Mouse (Mus musculus): ENCODE measurements around the gene Gabrg3.

Gabrg3 gene

DNA sequence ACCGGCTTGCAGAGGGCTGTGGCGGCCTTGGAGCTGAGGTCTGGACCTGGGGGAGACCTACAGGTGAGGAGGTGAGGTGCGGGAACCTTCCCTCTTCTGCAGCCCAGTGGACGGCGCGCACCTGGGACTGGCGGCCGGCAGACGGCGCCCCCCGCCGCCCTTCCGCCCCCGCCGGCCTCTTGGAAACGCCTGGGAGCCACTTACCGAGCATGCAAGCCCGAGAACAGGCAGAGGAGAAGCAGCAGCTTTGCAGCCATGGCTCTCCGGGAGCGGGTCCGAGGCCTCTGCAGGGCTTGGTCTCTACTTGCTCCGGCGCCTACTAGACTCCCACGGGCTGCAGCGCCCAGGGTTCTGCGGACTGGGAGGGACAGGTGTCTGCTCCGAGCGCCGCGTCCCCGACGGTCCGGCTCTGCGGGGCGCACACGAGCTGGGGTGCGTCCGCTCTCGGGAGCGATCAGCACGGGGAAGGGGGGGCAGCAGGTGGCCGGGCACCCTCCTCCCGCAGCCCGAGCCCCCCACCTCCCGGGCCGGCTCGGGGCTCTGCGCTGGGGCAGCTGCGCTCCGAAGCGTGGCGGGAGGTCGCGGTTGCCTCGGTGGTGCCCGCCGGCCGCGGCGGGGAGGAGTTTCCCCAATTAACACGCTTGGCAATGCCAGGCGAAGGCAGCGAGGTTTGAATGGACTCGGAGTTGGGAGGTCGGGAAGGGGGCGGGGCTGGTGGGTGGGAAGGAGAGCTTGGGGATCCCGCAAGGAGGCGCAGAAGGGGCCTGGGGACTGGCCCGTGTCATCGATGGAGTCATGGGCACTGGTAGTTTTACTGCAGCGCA is at the start of gene Gabrg3:
Gene Gabrg3, minus strand, starts transcription at position 672 of the 824 bp plus-strand sequence.
- no peak for DNase-seq (ENCODE audit: low read depth, low spot score)

DNA sequence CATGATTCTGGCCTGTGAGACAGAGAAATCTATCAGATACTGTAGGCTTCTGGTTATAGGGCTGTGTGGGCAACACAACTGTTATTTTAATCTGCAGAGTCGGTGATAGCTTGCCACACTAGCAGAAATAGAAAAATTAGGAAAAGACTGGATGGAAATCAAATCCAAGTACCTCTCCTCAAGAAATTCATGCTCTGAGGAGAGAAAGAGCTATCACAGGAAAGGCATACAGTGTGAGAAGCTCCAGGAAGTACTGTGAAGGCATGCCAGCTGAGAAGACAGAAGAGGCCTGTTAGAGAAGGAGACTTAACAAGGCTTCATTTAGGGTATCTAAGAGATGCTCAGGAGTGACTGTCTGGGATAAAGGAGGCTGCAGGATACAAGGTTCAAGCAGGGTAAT is 35.7 kb upstream of the Gabrg3 start:
- no peak for DNase-seq (ENCODE audit: low read depth, low spot score)

DNA sequence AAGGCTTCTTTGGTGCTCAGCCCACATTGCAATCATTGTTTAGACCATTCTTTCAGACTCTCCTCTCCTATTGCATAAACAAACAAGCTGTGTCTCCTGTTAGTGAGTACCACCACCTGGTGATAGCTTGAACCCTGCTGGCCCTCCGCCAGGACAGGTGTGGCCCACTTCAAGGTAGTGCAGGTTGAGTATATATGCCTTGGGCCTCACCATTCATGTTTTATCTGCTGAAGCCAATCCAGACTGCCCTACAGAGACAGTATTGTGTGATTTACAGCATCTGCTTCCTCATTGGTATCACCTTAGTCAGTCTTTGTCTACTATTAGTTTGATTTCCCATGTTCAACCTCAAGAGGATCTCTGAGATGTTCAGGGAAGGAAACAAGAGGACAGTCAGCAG is 34.1 kb upstream of the Gabrg3 start:
- DNase-seq (ENCODE audit: low read depth, low spot score) = no peak

DNA sequence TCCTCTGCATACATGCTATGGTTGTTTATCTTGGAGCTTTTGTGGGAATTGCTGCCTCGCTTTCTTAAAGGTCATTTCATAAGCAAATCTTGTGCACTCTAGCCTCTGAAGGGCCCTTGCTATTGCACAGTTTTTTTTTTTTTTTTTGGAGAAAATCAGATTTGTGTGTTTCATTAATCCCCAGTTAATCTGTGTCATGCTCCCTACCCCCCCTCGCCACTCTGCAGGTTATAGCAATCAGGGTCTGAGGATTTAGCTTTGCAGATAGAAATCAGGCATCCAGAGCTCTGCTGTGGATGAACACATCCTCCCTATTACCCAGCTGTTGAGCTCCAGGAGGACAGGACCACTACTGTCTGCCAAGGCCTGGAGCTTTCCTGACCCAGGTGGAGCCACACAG is 32.4 kb upstream of the Gabrg3 start, which contains the start of gene Gabrb3:
Gene Gabrb3, plus strand, starts transcription at position 301 of the 400 bp plus-strand sequence.
- DNase-seq (ENCODE audit: low read depth, low spot score) = peak; percentile 36

DNA sequence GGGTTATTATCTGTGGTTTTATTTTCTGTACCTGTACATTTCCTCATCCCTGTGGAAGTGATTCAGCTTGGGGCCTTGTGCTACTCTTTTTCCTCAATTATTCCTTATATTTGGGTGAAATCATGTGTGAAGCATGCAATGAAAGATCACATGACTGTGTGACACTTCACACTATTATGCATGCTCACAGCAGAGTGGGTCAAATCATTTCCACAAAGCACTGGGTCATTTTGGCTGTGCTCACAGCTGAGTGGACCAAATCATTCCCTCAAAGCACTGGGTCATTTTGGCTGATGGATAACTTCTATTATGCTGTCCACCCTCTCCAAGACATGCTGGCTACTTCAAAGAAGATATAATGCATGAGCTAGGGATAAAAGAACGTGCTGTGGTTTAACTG is 25.9 kb upstream of the Gabrg3 start:
- DNase-seq (ENCODE audit: low read depth, low spot score) = no peak

DNA sequence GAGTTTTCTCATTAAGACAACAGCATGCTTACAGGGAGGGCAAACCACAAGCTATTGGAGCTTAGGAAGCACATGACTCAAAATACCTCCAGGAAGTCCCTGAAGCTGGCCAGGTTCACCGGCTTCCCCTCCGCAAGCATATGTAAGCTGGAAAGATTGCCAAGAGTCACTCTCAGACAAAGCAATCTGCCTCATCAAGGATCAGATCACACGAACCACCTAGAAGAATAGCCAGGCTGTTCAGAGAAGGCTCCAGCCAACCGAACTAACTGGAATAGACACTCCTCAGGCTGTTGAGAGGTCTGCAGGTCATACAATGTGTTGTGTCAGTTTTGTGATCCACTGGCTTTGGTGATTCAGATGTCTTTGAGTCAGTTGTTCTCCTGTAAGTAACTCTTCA is 24.2 kb upstream of the Gabrg3 start:
- DNase-seq (ENCODE audit: low read depth, low spot score) = no peak

DNA sequence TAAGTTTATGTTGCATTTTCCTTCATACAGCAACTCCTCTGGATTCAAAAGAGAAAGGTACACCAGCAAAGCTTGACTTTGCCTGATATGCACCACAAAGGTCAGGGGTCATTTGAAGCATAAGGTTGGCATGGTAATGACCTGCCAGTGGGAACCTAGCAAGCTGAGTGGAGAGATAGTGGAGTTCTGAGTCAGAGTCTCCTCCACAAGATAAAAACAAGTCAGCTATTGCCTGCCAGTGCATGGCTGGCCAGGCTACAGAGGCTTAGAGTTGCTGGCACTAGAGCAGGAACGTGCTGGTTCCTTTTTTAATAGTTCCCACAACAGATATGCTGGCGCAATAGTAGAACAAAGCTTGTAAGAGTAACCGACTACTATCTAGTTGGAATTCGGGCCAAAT is 6.6 kb upstream of the Gabrg3 start:
- DNase-seq (ENCODE audit: low read depth, low spot score) = no peak

DNA sequence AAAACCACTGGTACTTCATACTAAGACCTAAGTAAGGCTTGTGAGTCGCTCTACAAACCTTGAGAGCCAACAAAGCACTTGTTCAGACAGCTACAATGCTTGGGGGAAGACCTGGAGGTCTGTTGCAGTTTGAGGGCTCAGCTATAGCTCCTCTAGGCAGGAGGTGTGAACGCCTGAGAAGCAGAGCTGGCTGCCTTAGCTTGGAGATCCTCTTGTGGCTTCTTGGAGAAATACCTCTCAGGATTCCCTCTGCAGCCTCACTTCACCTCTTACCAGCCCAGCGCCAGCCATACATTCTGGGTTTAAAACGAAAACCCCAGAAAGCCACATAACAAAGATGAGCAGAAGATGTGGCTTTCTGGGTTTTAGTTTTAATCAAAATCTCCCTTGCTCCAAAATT is 3.1 kb upstream of the Gabrg3 start:
- DNase-seq (ENCODE audit: low read depth, low spot score) = no peak

DNA sequence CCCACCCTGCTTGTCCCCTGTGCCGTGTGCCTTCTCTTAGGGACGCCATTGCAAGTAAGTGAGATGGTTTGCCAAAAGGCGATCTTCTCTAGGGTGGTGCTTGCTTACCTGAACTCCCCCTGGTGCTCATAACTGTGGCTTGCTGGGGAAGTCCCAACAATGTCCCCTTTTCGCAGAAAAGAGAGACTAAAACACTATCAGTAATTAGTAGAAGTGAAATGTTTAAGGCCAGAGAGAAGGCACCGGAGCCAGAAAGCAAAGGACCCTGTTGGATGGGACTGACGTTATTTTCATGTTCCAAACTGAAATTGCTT is 310 bp upstream of the Gabrg3 start:
- DNase-seq (ENCODE audit: low read depth, low spot score) = no peak

DNA sequence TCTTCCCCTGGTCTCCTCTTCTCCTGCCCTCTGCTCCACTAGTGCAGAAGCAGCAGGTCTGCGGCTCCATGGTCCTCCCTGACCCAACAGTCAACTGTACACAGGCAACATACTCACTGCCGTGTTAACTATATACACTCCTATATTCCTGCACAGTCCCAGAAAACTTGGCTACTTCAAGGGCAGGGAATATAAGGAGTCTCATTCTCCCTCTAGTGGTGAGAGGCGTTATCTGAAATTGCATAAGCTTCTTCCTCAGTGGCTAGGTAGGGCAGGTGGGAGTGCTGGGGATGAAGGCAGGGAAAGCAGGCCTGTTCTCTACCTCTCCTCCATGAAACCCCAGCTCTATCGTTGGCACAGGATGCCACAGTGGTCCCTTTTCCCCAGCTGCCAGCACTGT is 2.9 kb downstream of the Gabrg3 start:
- DNase-seq (ENCODE audit: low read depth, low spot score) = no peak

DNA sequence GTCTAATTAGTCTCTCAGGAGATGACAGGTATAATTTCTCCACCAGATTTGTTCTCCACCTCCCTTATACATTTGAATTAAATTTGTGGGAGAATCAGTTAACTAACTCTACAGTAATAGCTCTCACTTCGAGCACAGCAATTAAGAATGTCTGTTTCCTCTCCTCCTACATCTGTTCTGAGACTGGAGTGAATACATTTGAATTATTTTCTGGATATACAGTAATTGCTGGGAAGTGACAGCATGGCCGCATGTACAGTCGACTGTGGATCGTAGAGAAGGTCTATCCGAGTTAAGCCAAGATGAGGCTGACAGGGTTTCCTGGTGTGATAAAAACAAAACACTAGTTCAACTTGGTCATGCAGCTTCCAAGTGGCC is 21.0 kb downstream of the Gabrg3 start:
- DNase-seq (ENCODE audit: low read depth, low spot score) = no peak

DNA sequence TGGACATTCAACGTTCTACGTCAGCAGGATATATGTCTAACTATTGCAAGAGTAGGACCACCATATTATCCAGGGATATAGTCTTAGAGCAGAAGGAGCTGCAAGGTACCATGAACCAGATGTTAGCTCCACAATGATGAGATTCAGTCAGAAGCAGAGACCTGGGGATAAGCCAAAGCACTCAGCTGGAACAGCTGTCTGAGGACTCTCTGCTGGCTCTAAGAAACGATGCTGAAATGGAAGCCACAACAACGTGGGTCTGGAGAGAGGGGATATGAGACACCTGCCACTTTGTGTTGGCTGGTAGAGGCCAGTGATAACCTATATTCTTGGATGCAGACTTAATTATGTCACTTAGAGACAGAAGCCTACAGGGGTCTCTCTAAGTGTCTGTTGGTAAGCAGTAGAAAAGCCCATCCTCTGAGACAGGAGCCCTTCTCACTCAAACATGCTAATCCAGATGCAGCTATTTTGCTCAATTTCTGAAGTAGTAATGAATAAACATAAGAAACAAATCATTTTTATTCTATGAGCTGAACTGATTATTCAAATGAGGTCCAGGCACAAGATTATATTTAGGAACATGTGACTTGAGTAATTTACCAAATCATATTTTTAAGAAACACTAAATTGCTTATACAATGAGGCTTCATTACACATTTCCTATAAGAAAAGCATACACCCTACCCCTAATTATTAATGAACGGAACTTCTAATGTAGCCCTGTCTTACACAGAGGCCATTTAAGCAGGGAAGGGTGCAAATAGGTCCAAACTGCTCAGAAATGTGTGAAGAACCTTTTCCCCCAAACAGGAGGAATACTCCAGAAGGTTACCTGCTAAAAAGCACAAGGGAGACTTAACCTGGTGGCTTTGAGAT is 21.6 kb downstream of the Gabrg3 start:
- DNase-seq (ENCODE audit: low read depth, low spot score) = no peak

DNA sequence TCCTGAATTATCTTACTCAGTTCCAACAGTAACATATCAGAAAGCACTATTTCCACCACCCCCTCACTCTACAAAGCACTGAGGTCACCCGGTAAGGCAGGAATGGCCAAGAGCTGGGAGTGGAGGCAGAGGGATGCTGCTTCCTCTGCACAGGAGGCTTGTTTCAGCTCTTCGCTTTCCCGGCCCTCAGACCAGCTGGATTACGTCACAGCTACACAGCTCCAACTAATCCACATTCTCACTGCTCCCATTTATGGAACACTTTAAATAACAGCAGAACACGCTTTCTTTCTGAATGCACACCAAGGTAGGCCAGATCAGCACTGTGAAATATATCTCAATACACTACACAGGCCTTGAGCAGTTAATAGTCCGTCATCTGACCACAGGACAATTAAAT is 23.2 kb downstream of the Gabrg3 start:
- no peak for DNase-seq (ENCODE audit: low read depth, low spot score)

DNA sequence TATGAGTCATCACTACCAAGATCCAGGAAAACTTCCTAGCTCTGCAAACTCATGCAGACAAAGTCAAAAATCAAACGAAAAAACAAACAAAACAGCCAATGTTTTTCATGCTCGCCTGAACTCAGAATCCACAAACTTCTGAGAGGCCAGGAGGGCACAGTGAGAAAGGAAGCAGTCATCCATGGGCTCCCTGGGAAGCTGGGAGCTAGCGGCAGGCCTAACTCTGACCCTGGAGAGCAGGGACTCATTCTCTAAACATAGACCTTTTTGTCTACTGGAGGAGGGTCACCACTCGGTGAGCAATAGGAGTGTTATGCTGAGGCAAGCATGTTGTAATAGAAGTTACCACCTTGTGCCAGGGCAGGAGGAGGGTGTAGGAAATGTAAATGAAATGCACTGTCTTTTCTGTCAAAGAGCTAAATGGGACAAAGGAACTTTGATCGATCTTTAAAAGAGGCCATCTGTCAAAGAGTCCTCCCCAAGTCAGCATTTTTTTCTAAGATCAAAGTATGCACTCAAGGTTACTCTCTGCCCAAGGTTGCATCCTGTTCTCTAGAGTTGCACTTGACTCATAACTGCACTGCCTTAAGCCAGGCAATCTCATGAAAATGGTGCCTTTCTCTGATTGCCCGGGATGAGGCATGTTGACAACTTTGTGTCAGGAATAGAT is 29.0 kb downstream of the Gabrg3 start:
- DNase-seq (ENCODE audit: low read depth, low spot score) = no peak

DNA sequence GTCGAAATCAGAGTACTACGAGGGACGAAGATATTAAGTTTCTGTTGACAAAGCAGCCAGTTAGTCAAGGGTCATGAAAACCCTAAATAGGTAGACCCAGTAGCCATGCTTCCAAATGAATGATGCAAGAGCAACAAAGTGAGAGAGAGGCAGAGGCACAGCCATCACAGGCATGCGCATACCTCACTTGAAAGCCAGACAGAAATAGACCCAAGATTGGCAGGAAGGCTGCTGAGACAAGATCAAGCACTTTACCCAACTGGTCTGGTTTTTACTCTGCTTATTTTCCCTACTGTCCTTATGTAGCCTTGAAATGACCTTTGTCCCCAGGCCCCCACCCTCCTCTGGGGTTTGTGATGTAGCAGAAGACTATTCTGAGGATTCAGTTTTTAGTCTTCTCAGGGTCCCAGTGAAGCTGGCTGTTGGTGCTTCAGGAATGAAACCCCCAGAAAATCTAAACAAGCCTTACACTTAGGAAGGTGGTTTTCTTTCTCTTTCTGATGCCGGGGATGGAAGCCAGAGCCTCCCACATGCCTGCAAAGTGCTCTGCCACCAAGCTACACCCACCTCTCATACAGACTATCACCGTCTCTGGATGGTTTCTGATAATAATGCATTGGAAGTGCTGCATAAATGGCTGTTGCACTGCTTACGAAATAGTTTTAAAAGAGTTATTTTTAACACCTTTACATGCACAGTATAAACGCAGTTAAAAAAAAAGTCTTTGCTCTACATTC is 30.3 kb downstream of the Gabrg3 start:
- no peak for DNase-seq (ENCODE audit: low read depth, low spot score)

DNA sequence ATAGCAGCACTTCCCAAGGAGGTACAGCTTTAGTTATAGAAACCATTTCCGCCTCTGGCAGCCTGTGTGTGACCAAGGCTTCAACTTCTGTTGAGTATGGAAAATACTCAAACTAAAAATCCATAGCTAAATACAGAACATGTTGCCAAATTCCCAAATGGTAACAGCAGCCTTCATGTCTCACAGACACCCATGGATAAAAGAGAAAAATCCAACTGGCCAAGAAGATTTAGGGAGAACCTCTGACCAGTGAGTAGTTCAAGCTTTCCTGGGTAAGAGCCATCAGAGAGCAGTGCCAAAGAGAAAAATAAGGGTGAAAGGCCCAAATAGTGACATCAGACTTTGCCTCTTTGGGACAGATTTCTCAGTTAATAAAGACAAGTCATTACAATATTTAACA is 38.2 kb downstream of the Gabrg3 start:
- DNase-seq (ENCODE audit: low read depth, low spot score) = no peak

DNA sequence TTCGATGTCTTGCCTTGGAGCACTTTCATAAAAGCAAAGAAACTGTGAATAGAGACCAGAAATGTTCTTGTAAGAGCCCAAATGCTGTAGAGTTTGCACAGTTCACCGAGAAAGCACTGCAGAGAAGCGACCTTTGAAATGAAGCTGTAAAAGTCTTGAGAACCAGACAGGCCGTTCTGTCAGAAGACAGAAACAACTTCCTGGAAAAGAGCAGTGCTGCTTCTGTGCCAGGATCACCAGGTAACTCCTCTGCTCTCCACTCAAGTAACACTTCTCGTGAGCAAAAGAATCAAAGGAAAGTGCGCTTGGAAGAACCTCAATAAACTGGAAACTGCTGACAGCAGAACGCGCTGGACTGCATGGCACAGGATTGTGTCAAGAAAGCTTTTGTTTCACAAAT is 45.1 kb downstream of the Gabrg3 start:
- no peak for DNase-seq (ENCODE audit: low read depth, low spot score)

DNA sequence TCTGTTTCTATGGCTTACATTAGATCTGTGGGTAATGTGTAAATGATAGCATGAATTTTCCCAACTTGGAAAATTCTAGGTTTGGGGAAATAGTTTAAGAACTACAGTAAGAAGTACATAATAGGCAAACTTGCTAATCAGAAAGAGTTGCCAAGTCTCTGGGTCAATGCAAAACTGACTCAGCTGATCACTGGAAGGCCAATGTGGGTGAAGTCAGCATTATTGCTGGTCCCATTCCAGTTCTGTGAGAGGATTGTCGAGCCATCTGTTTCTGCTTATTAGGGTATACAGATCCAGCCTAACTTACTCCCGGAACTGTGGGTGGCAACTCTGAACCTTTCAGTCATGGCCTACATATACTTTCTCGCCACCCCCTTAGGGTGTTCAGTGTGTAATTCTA is 55.8 kb downstream of the Gabrg3 start:
- DNase-seq (ENCODE audit: low read depth, low spot score) = no peak

DNA sequence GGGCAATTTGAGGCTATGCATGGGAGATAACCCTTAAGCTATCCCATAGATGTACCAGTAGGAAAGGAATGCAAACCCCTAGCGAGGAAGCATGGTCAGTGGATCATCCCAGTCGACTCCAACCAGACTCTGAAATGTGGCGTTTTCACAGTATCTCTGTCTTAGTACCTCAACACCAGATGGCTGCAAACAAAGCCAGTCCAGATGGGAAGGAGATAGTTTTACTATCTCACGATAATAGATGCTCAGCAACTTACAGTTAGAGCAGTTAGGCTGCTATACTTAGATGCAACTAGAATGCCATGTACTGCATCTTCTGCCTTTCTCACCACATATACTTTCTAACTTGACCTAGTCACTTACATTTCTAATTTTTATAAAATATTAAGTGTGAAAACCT is 56.7 kb downstream of the Gabrg3 start:
- no peak for DNase-seq (ENCODE audit: low read depth, low spot score)

DNA sequence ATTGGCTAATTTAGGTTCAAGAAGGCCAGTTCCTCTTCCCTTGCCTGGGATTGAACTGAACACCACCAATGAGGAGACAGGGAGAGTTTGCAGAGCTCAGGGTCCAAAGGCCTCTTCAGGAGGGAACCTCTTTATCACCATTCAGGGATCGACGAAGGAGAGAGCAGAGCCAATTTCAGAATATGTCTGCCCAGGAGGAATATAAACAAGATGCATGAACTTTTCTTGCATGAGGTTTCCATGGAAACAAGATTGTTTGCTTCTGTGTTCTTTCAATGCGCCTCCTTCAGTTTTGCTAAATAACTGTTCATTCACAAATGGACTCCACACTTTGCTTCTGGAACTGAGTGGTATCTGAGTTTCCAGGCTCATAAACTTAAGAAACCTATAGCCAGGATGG is 62.5 kb downstream of the Gabrg3 start:
- no peak for DNase-seq (ENCODE audit: low read depth, low spot score)

DNA sequence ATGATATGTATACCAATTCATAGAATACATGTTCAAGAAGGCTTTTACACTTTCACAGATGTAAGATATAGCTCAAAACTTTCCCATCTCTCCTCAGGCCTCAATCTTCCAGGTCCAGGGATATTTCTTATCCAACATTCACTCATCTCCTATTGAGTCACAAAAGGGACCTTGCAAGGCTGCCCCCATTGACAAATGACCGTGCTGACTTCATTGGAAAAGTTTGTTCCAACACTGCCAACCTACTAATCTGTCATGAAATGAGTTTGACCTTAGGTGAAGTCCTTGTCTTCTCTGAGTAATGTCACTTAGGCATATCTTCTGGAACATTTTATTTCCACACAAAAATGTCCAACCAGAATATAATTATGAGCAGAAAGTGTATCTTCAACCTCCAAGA is 64.9 kb downstream of the Gabrg3 start:
- no peak for DNase-seq (ENCODE audit: low read depth, low spot score)

DNA sequence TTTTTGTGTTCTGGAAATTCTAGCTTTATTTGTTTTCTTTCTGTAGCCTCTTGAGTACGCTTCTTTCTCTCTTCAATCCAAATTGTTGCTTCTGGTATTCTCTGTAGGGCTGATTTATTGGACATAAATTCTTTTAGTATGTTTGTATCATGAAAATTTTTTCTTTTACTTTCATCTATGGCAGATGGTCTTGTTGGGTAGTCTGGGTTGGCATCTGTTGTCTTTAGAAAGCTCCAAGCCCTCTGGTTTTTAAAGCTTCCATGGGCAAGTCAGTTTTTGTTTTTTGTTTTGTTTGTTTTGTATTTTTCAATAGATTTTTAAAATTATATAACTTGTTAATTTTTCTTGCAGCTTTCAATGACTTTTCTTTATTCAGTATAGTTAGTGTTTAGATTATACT is 72.0 kb downstream of the Gabrg3 start:
- DNase-seq (ENCODE audit: low read depth, low spot score) = no peak

All from retina, adult 2 months (tissue).